In genomic region chr1:134646963-134647282, GRCm38 (mm10) we compare ENCODE assay signal across 10 mouse cellular contexts. TPM values are rescaled to one million over a fixed set of nuclear protein-coding genes. Genes with fewer than 3 reads are reported as not detected.
DNase-seq lines count a peak whose midpoint lies in the region; ATAC-seq and TF ChIP-seq lines count a peak whose summit lies in the region.
"Had no signal": no experiment of that assay in that cellular context is flagged by ENCODE, and none has a peak within 500 bp of the region (broad histone marks: within the 10 kb centered on the region; RNA-seq: fewer than 3 reads in every experiment).

No protein-coding gene starts in this region.

- 1% methylated on average over 17 of the region's 28 CpGs for WGBS in heart, embryonic 13.5 days
- 1% methylated on average over 28 of the region's 28 CpGs for WGBS in forebrain, postnatal 0 days
- WGBS in liver, postnatal 0 days (ENCODE audit: insufficient replicate concordance), result 3% methylated on average over 28 of the region's 28 CpGs

- peak overlapping the region; percentile 91 for H3K4me2 ChIP-seq in heart, embryonic 13.5 days
- H3K4me2 ChIP-seq in forebrain, postnatal 0 days (ENCODE audit: low read depth), result peak overlapping the region; percentile 95
- peak overlapping the region; percentile 62 for H3K4me2 ChIP-seq in liver, postnatal 0 days (ENCODE audit: low read depth, low read length)

- TF ChIP-seq CTCF in forebrain, postnatal 0 days (IDR thresholded peaks at IDR 0.05; ENCODE audit: low read depth), result no peak
- TF ChIP-seq CTCF in liver, postnatal 0 days (IDR thresholded peaks at IDR 0.05; ENCODE audit: low read depth), result no peak

- no peaks in the 10 kb centered on the region for H3K9me3 ChIP-seq in heart, embryonic 13.5 days
- no peaks in the 10 kb centered on the region for H3K9me3 ChIP-seq in forebrain, postnatal 0 days (ENCODE audit: low read length)
- no peaks in the 10 kb centered on the region for H3K9me3 ChIP-seq in liver, postnatal 0 days (ENCODE audit: low read length)

- peak overlapping the region; percentile 72 for H3K9ac ChIP-seq in heart, embryonic 13.5 days
- peak overlapping the region; percentile 51 for H3K9ac ChIP-seq in forebrain, postnatal 0 days
- H3K9ac ChIP-seq in liver, postnatal 0 days (replicated peaks), result no peak overlapping the region

- H3K36me3 ChIP-seq in heart, embryonic 13.5 days, result no peaks in the 10 kb centered on the region
- no peaks in the 10 kb centered on the region for H3K36me3 ChIP-seq in forebrain, postnatal 0 days (ENCODE audit: insufficient read depth)
- no peaks in the 10 kb centered on the region for H3K36me3 ChIP-seq in liver, postnatal 0 days (replicated peaks; ENCODE audit: insufficient read depth, low read length)
- H3K36me3 ChIP-seq: G1E had no signal

- H3K27me3 ChIP-seq in heart, embryonic 13.5 days (replicated peaks), result peaks cover 94% of the 10 kb centered on the region
- peaks cover 34% of the 10 kb centered on the region for H3K27me3 ChIP-seq in forebrain, postnatal 0 days (ENCODE audit: insufficient read depth, low read length)
- H3K27me3 ChIP-seq in liver, postnatal 0 days (ENCODE audit: insufficient read depth, low read length), result peaks cover 77% of the 10 kb centered on the region

- ATAC-seq in heart, embryonic 13.5 days (ENCODE audit: extremely low read depth, insufficient number of reproducible peaks, low FRiP score, low TSS enrichment), result no peak
- no peak for ATAC-seq in forebrain, postnatal 0 days
- no peak for ATAC-seq in liver, postnatal 0 days

- no peak for DNase-seq in heart, adult 18-20 months
- peak; percentile 56 for DNase-seq in cerebellum, adult 8-10 months
- no peak for DNase-seq in forebrain, postnatal 0 days
- no peak for DNase-seq in liver, postnatal 0 days
- DNase-seq in layer of hippocampus, adult 18-20 months (ENCODE audit: low spot score in 2 of 2), result no peak
- no peak for DNase-seq in embryo, embryonic 11 days
- DNase-seq in layer of hippocampus, adult 11-12 months (ENCODE audit: low spot score), result no peak

- peaks cover 25% of the 10 kb centered on the region for H3K4me1 ChIP-seq in heart, embryonic 13.5 days
- H3K4me1 ChIP-seq in forebrain, postnatal 0 days (ENCODE audit: insufficient read depth), result no peaks in the 10 kb centered on the region
- H3K4me1 ChIP-seq in liver, postnatal 0 days (ENCODE audit: insufficient read depth), result peaks cover 13% of the 10 kb centered on the region

- no peak for TF ChIP-seq EP300 in liver, postnatal 0 days (IDR thresholded peaks at IDR 0.05; ENCODE audit: low read depth)

- peak overlapping the region; percentile 61 for H3K4me3 ChIP-seq in heart, embryonic 13.5 days
- H3K4me3 ChIP-seq in forebrain, postnatal 0 days (ENCODE audit: low read depth, low read length), result peak overlapping the region; percentile 46
- peak overlapping the region; percentile 42 for H3K4me3 ChIP-seq in liver, postnatal 0 days (ENCODE audit: low read depth, low read length)
- H3K4me3 ChIP-seq: myocyte had no signal

- H3K27ac ChIP-seq in heart, embryonic 13.5 days (replicated peaks), result no peak overlapping the region
- H3K27ac ChIP-seq in forebrain, postnatal 0 days (ENCODE audit: low read depth, low read length), result no peak overlapping the region
- H3K27ac ChIP-seq in liver, postnatal 0 days (ENCODE audit: low read depth), result no peak overlapping the region

RNA-seq across cellular contexts. Expression of gene Syt2, which starts 0.4 kb away (rescaled TPM):
- 0.08 and 0.20 TPM in 2 replicates for polyA plus RNA-seq in heart, embryonic 13.5 days (2015; fragmentation: Nextera tagmentation; extraction: Ambion mirVana)
- total RNA-seq in heart, adult 18-20 months (2021), result not detected
- total RNA-seq in forebrain, postnatal 0 days (2014; rRNA removed), result 1.1 and 1.3 TPM in 2 replicates
- 1.2 and 1.6 TPM in 2 replicates for polyA plus RNA-seq in forebrain, postnatal 0 days (2015; fragmentation: Nextera tagmentation; extraction: Ambion mirVana)
- not detected in 2 replicates for polyA plus RNA-seq in liver, postnatal 0 days (2015; fragmentation: Nextera tagmentation; extraction: Ambion mirVana)
- total RNA-seq in layer of hippocampus, adult 18-20 months (2021), result 10 to 100 TPM; 25.6 to 30.0 TPM
- polyA plus RNA-seq: G1E had no signal

Comparison
In these comparisons a context has a peak if more than half of its experiments do, and no peak if none do; other contexts are left out.
1. RNA of gene Syt2, which starts 0.4 kb away (total RNA-seq): 25.6 to 30.0 TPM in layer of hippocampus, adult 18-20 months; 1.1 to 1.3 TPM in forebrain, postnatal 0 days and not detected in heart, adult 18-20 months; every median in the first group is over 10 times any median in the second.
2. Peak in every context shown above with its lines, with median percentiles within 50 percentile points of each other: H3K4me2 ChIP-seq and H3K4me3 ChIP-seq.